Mouse (Mus musculus) frontal cortex, postnatal 10 days (tissue): ENCODE data around the gene Sec11a.
A peak's percentile ranks its signal among the peaks of the same experiment; 100 is the strongest.
"Not testable (repeated sequence)": the region's sequence is repeated elsewhere in the genome, so short reads cannot be mapped to it uniquely, and the experiment has no call there.

Source experiments
- DNase-seq, 2 experiments: peaks; one replicate each; pipeline ENCODE4 v3.0.0; 2022; ENCODE audit warnings: low spot score in 2 of 2, mixed read lengths in 1 of 2

The Sec11a gene

GRCm38 (mm10) chr7:80947445-80948350 is at the start of gene Sec11a:
Gene Sec11a (minus strand): TSS chr7:80947780.
- peak; percentile 90 to 93 for DNase-seq

- no peak for DNase-seq
Measured at GRCm38 (mm10) chr7:80995266-80996146, 47.9 kb upstream of the Sec11a start.

- DNase-seq, result no peak
Measured at GRCm38 (mm10) chr7:80994663-80995005, 47.1 kb upstream of the Sec11a start.

- peak; percentile 28 to 49 for DNase-seq
Measured at GRCm38 (mm10) chr7:80993834-80994662, 46.5 kb upstream of the Sec11a start.

GRCm38 (mm10) chr7:80992980-80993833 is 45.6 kb upstream of the Sec11a start, which contains the start of gene Zfp592:
Gene Zfp592 (plus strand): TSS chr7:80993681.
- DNase-seq, result peak; percentile 38 to 74

GRCm38 (mm10) chr7:80992631-80992979 is 45.0 kb upstream of the Sec11a start:
- no peak for DNase-seq

- DNase-seq, result no peak
Measured at GRCm38 (mm10) chr7:80992063-80992462, 44.5 kb upstream of the Sec11a start.

GRCm38 (mm10) chr7:80991589-80991988 is 44.0 kb upstream of the Sec11a start:
- DNase-seq, result no peak

GRCm38 (mm10) chr7:80990276-80990675 is 42.7 kb upstream of the Sec11a start:
- no peak for DNase-seq

- DNase-seq, result no peak
Measured at GRCm38 (mm10) chr7:80987805-80988625, 40.4 kb upstream of the Sec11a start.

- no peak for DNase-seq
Measured at GRCm38 (mm10) chr7:80986458-80987187, 39.0 kb upstream of the Sec11a start.

GRCm38 (mm10) chr7:80980566-80980965 is 33.0 kb upstream of the Sec11a start:
- DNase-seq, result no peak

- DNase-seq, result not testable (repeated sequence)
Measured at GRCm38 (mm10) chr7:80973638-80974015, 26.0 kb upstream of the Sec11a start.

GRCm38 (mm10) chr7:80972920-80973637 is 25.5 kb upstream of the Sec11a start:
- DNase-seq, result not testable (repeated sequence)

GRCm38 (mm10) chr7:80972082-80972481 is 24.5 kb upstream of the Sec11a start:
- no peak for DNase-seq

- no peak for DNase-seq
Measured at GRCm38 (mm10) chr7:80971419-80971818, 23.8 kb upstream of the Sec11a start.

GRCm38 (mm10) chr7:80970913-80971312 is 23.3 kb upstream of the Sec11a start:
- DNase-seq, result no peak

- no peak for DNase-seq
Measured at GRCm38 (mm10) chr7:80962799-80963198, 15.2 kb upstream of the Sec11a start.
